Mouse (Mus musculus) embryo, embryonic 10 days (tissue): ENCODE data around the gene Notch2.
A peak's percentile ranks its signal among the peaks of the same experiment; 100 is the strongest.

Experiments
- DNase-seq: peaks from one replicate; pipeline ENCODE4 v3.0.0-alpha.2; 2015; ENCODE audit warnings: low spot score

Notch2 gene

GRCm38 (mm10) chr3:98156158-98156557 is 142.8 kb downstream of the Notch2 start:
- DNase-seq = no peak

- DNase-seq = no peak
Measured at GRCm38 (mm10) chr3:98157073-98157472, 143.7 kb downstream of the Notch2 start.

GRCm38 (mm10) chr3:98157585-98157984 is 144.3 kb downstream of the Notch2 start:
- no peak for DNase-seq

- no peak for DNase-seq
Measured at GRCm38 (mm10) chr3:98158646-98159045, 145.3 kb downstream of the Notch2 start.

- no peak for DNase-seq
Measured at GRCm38 (mm10) chr3:98159289-98159688, 146.0 kb downstream of the Notch2 start.

- no peak for DNase-seq
Measured at GRCm38 (mm10) chr3:98160330-98160729, 147.0 kb downstream of the Notch2 start, which contains the start of gene Adam30. Adam30 (plus strand) TSS chr3:98160630.

- DNase-seq = no peak
Measured at GRCm38 (mm10) chr3:98178340-98178739, 165.0 kb downstream of the Notch2 start.

- DNase-seq = peak; percentile 89
Measured at GRCm38 (mm10) chr3:98180805-98181204, 167.5 kb downstream of the Notch2 start.

GRCm38 (mm10) chr3:98185163-98185714 is 171.9 kb downstream of the Notch2 start:
- DNase-seq = no peak

GRCm38 (mm10) chr3:98187777-98188176 is 174.4 kb downstream of the Notch2 start:
- no peak for DNase-seq

GRCm38 (mm10) chr3:98197711-98198532 is 184.6 kb downstream of the Notch2 start:
- peak; percentile 89 for DNase-seq

- DNase-seq = no peak
Measured at GRCm38 (mm10) chr3:98199747-98200146, 186.4 kb downstream of the Notch2 start.
